Mouse (Mus musculus): ENCODE results near the gene Sbno2.

GRCm38 (mm10) chr10:80069251-80069650 lies 36.1 kb downstream of the Sbno2 start:
- TF ChIP-seq GATA1 (IDR thresholded peaks at IDR 0.05; ENCODE audit: borderline replicate concordance, low read length) = no peak
- no peak for TF ChIP-seq FLI1 (IDR thresholded peaks at IDR 0.05; ENCODE audit: low read length)

Measured in megakaryocyte, embryonic 14.5 days (primary cell).